28 mouse cellular contexts compared by ENCODE assay signal in the genomic region with DNA sequence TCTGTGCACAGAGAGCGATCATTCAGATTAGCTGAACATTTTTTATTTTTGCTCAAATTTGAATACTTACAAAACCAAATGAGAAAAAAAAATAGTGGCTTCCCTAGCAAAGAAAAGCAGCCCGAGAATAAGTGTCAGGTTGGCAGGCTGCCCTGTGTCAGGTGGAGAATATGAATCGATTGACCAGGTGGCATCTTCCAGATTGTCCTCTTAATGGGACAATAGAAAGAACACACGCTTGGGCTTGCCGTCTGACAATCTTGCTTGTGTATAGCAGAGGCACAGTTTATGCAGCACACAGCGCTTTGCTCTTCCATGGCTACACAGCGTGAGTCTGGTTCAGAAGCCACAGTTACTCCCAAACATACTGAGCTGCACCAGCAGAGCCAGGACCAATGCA. TPM values are rescaled to one million over a fixed set of nuclear protein-coding genes. Genes with fewer than 3 reads are reported as not detected.
DNase-seq lines count a peak whose midpoint lies in the region; ATAC-seq and TF ChIP-seq lines count a peak whose summit lies in the region.
"Had no signal": no experiment of that assay in that cellular context is flagged by ENCODE, and none has a peak within 500 bp of the region (broad histone marks: within the 10 kb centered on the region; RNA-seq: fewer than 3 reads in every experiment).

No protein-coding gene starts in this region.

- H3K4me1 ChIP-seq in forebrain, embryonic 13.5 days = peaks cover 61% of the 10 kb centered on the region
- H3K4me1 ChIP-seq in forebrain, embryonic 10.5 days = peaks cover 55% of the 10 kb centered on the region
- H3K4me1 ChIP-seq in neural tube, embryonic 13.5 days (replicated peaks) = peaks cover 50% of the 10 kb centered on the region
- H3K4me1 ChIP-seq in neural tube, embryonic 15.5 days = peaks cover 18% of the 10 kb centered on the region
- peaks cover 38% of the 10 kb centered on the region for H3K4me1 ChIP-seq in liver, embryonic 15.5 days (replicated peaks)
- H3K4me1 ChIP-seq: heart, embryonic 13.5 days had no signal

- H3K4me2 ChIP-seq in forebrain, embryonic 13.5 days = no peak overlapping the region
- no peak overlapping the region for H3K4me2 ChIP-seq in neural tube, embryonic 13.5 days
- no peak overlapping the region for H3K4me2 ChIP-seq in neural tube, embryonic 15.5 days
- H3K4me2 ChIP-seq in liver, embryonic 15.5 days = no peak overlapping the region
- H3K4me2 ChIP-seq: embryonic facial prominence, embryonic 15.5 days; heart, embryonic 13.5 days; limb, embryonic 13.5 days; lung, embryonic 14.5 days; midbrain, embryonic 12.5 days; neural tube, embryonic 12.5 days had no signal

- H3K9ac ChIP-seq in forebrain, embryonic 13.5 days = no peak overlapping the region
- no peak overlapping the region for H3K9ac ChIP-seq in neural tube, embryonic 13.5 days
- no peak overlapping the region for H3K9ac ChIP-seq in neural tube, embryonic 15.5 days (replicated peaks)
- no peak overlapping the region for H3K9ac ChIP-seq in liver, embryonic 15.5 days
- H3K9ac ChIP-seq: embryonic facial prominence, embryonic 15.5 days; heart, embryonic 13.5 days; limb, embryonic 13.5 days; lung, embryonic 14.5 days; midbrain, embryonic 12.5 days; neural tube, embryonic 12.5 days had no signal

- peak overlapping the region; percentile 37; the same call in 1 of the 2 replicates for H3K27ac ChIP-seq in forebrain, embryonic 13.5 days
- no peak overlapping the region for H3K27ac ChIP-seq in forebrain, embryonic 10.5 days
- peak overlapping the region; percentile 42 for H3K27ac ChIP-seq in left cerebral cortex, adult 2 months
- 0 out of 2 replicates have a peak overlapping the region, but pooled peaks have one; percentile 18 for H3K27ac ChIP-seq in neural tube, embryonic 13.5 days (replicated peaks)
- H3K27ac ChIP-seq in neural tube, embryonic 15.5 days (replicated peaks) = no peak overlapping the region
- H3K27ac ChIP-seq in liver, embryonic 15.5 days (replicated peaks) = peak overlapping the region; percentile 81; the same call in 1 of the 2 replicates
- H3K27ac ChIP-seq: embryonic facial prominence, embryonic 15.5 days; heart, embryonic 13.5 days; kidney, postnatal 0 days; limb, embryonic 13.5 days; midbrain, embryonic 12.5 days; neural tube, embryonic 12.5 days had no signal

- H3K4me3 ChIP-seq in forebrain, embryonic 13.5 days = no peak overlapping the region
- H3K4me3 ChIP-seq in forebrain, embryonic 10.5 days = no peak overlapping the region
- H3K4me3 ChIP-seq in left cerebral cortex, adult 2 months = no peak overlapping the region
- H3K4me3 ChIP-seq in neural tube, embryonic 13.5 days = no peak overlapping the region
- no peak overlapping the region for H3K4me3 ChIP-seq in neural tube, embryonic 15.5 days (replicated peaks)
- H3K4me3 ChIP-seq in liver, embryonic 15.5 days (replicated peaks) = no peak overlapping the region
- H3K4me3 ChIP-seq: embryonic facial prominence, embryonic 15.5 days; heart, embryonic 13.5 days; limb, embryonic 13.5 days; midbrain, embryonic 12.5 days; neural tube, embryonic 12.5 days had no signal

- intact Hi-C loops in left cerebral cortex, adult 2 months (cut with DNase I) = no loop called here
- intact Hi-C loops in left cerebral cortex, postnatal 10 days (cut with DNase I) = no loop called here

- ATAC-seq in forebrain, embryonic 13.5 days = no peak
- no peak for ATAC-seq in neural tube, embryonic 13.5 days (ENCODE audit: low read depth)
- no peak for ATAC-seq in neural tube, embryonic 15.5 days (ENCODE audit: low FRiP score)
- ATAC-seq in liver, embryonic 15.5 days (ENCODE audit: insufficient read depth) = no peak
- ATAC-seq: Patski had no signal

- 48% methylated on average over 7 of the region's 7 CpGs for WGBS in forebrain, embryonic 13.5 days
- WGBS in forebrain, embryonic 10.5 days = 88% methylated on average over 7 of the region's 7 CpGs
- WGBS in neural tube, embryonic 13.5 days = 57% methylated on average over 7 of the region's 7 CpGs
- WGBS in neural tube, embryonic 15.5 days = 48% methylated on average over 7 of the region's 7 CpGs
- 85% methylated on average over 7 of the region's 7 CpGs for WGBS in liver, embryonic 15.5 days (ENCODE audit: insufficient replicate concordance)

- no peaks in the 10 kb centered on the region for H3K36me3 ChIP-seq in forebrain, embryonic 13.5 days (ENCODE audit: poor library complexity, severe bottlenecking)
- no peaks in the 10 kb centered on the region for H3K36me3 ChIP-seq in forebrain, embryonic 10.5 days (replicated peaks)
- H3K36me3 ChIP-seq in neural tube, embryonic 13.5 days = no peaks in the 10 kb centered on the region
- H3K36me3 ChIP-seq in neural tube, embryonic 15.5 days = no peaks in the 10 kb centered on the region
- H3K36me3 ChIP-seq in liver, embryonic 15.5 days (replicated peaks) = no peaks in the 10 kb centered on the region
- H3K36me3 ChIP-seq: embryonic facial prominence, embryonic 15.5 days; G1E; heart, embryonic 13.5 days; limb, embryonic 13.5 days; midbrain, embryonic 12.5 days; neural tube, embryonic 12.5 days had no signal

- H3K27me3 ChIP-seq in forebrain, embryonic 13.5 days = no peaks in the 10 kb centered on the region
- H3K27me3 ChIP-seq in forebrain, embryonic 10.5 days (ENCODE audit: poor library complexity, severe bottlenecking) = peaks cover 14% of the 10 kb centered on the region; the same call in 1 of the 2 replicates
- no peaks in the 10 kb centered on the region for H3K27me3 ChIP-seq in neural tube, embryonic 13.5 days
- H3K27me3 ChIP-seq in neural tube, embryonic 15.5 days (replicated peaks) = no peaks in the 10 kb centered on the region
- H3K27me3 ChIP-seq in liver, embryonic 15.5 days = no peaks in the 10 kb centered on the region
- H3K27me3 ChIP-seq: CH12.LX; embryonic facial prominence, embryonic 15.5 days; heart, embryonic 13.5 days; limb, embryonic 13.5 days; midbrain, embryonic 12.5 days; neural tube, embryonic 12.5 days; Patski had no signal

- no peak for DNase-seq in forebrain, embryonic 10.5 days (ENCODE audit: extremely low spot score, low spot score)
- no peak for DNase-seq in left cerebral cortex, adult 2 months (ENCODE audit: extremely low spot score in 1 of 2, low spot score in 2 of 2)
- no peak for DNase-seq in left cerebral cortex, postnatal 10 days (ENCODE audit: extremely low spot score in 1 of 2, low spot score in 2 of 2)
- DNase-seq: B cell, adult 2 months; cerebellum, adult 18-20 months; cerebellum, postnatal 36 days; embryo, embryonic 11 days; gastrocnemius, postnatal 25 days; heart, adult 18-20 months; heart, postnatal 14 days; kidney, adult 2 months; lung, embryonic 14.5 days; right cerebral cortex, adult 18-20 months; thymus, adult 2 months; thymus, postnatal 4 days had no signal

- TF ChIP-seq CTCF in left cerebral cortex, adult 2 months (IDR thresholded peaks at IDR 0.05) = no peak

- H3K9me3 ChIP-seq in forebrain, embryonic 13.5 days (replicated peaks) = no peaks in the 10 kb centered on the region
- H3K9me3 ChIP-seq in forebrain, embryonic 10.5 days = no peaks in the 10 kb centered on the region
- H3K9me3 ChIP-seq in neural tube, embryonic 13.5 days = no peaks in the 10 kb centered on the region
- no peaks in the 10 kb centered on the region for H3K9me3 ChIP-seq in neural tube, embryonic 15.5 days (replicated peaks)
- no peaks in the 10 kb centered on the region for H3K9me3 ChIP-seq in liver, embryonic 15.5 days (replicated peaks)
- H3K9me3 ChIP-seq: embryonic facial prominence, embryonic 15.5 days; G1E; heart, embryonic 13.5 days; limb, embryonic 13.5 days; midbrain, embryonic 12.5 days; neural tube, embryonic 12.5 days had no signal

RNA-seq across cellular contexts. Expression of a gene that starts 15.8 kb away (rescaled TPM):
- 2.2 and 3.4 TPM in 2 replicates for polyA plus RNA-seq in forebrain, embryonic 13.5 days (2015; fragmentation: Nextera tagmentation; extraction: Ambion mirVana)
- polyA plus RNA-seq in forebrain, embryonic 10.5 days (2016; fragmentation: Nextera tagmentation; extraction: Ambion mirVana) = 5.5 and 6.2 TPM in 2 replicates
- 10 to 100 TPM; 72.1 to 82.4 TPM for total RNA-seq in left cerebral cortex, adult 2 months (2021)
- 100 to 1,000 TPM; 113 to 120 TPM for total RNA-seq in left cerebral cortex, postnatal 10 days (2021)
- 4.2 and 4.6 TPM in 2 replicates for polyA plus RNA-seq in neural tube, embryonic 13.5 days (2015; fragmentation: Nextera tagmentation; extraction: Ambion mirVana)
- polyA plus RNA-seq in neural tube, embryonic 15.5 days (2015; fragmentation: Nextera tagmentation; extraction: Ambion mirVana) = 2.4 and 4.2 TPM in 2 replicates
- polyA plus RNA-seq in liver, embryonic 15.5 days (2015; fragmentation: Nextera tagmentation; extraction: Ambion mirVana) = 2.4 and 5.0 TPM in 2 replicates

Comparison
In these comparisons a context has a peak if more than half of its experiments do, and no peak if none do; other contexts are left out.
1. H3K27ac ChIP-seq: peak in forebrain, embryonic 13.5 days (single experiment), left cerebral cortex, adult 2 months (single experiment), neural tube, embryonic 13.5 days (single experiment) and liver, embryonic 15.5 days (single experiment); none in forebrain, embryonic 10.5 days (single experiment) and neural tube, embryonic 15.5 days (single experiment).